Mouse (Mus musculus) regulatory T cell (primary cell): ENCODE measurements around the gene Zfp266.

Experiments
- in situ Hi-C: fragments of 300-600 bp; cut with MboI, MseI; formaldehyde crosslinking; loops from one replicate; pipeline ENCODE4 v1.15.1; 2025; ENCODE audit warnings: high pct_unique_total_duplicates

The Zfp266 gene

GRCm38 (mm10) chr9:20521306-20521957 lies at the start of gene Zfp266:
Gene Zfp266, minus strand, starts transcription at chr9:20521417.
- in situ Hi-C loops, result no loop called here

DNA sequence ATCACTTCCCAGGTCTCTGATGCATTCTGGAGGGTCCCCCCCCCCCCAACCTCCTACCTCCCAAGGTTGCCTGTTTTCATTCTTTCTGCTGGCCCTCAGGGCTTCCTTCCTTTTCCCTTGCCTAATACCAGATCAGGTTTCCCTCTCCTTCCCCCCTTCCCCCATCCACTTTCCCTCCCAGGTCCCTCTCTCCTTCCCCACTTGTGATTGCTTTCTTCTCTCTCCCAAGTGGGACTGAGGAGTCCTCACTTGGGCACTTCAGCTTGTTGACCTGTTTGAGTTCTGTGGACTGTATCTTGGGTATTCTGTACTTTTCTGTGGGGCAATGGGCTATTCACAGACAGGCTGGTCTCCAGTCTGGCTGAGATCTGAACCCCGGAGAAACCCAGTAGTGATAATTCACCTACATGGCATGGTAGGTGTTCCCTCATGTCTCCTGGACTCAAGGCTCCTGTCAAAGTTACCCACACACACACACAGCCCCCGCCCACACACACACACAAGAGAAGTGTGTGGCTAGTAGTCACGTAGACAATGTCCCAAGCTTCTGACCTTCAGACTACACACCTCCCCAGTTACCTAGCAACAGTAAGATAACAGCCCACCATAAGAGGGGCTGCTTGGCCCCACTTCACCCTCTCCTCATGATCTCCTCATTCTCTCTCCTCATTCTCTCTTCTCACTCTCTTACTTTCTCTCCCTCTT lies 44.3 kb upstream of the Zfp266 start:
- in situ Hi-C loops, result loop anchor here (25.0 kb wide), 1 partner anchor 453 kb away; no protein-coding TSS in a partner anchor

GRCm38 (mm10) chr9:20562177-20562576 lies 41.0 kb upstream of the Zfp266 start:
- in situ Hi-C loops, result loop anchor here (25.0 kb wide), 1 partner anchor 450 kb away; no protein-coding TSS in a partner anchor

DNA sequence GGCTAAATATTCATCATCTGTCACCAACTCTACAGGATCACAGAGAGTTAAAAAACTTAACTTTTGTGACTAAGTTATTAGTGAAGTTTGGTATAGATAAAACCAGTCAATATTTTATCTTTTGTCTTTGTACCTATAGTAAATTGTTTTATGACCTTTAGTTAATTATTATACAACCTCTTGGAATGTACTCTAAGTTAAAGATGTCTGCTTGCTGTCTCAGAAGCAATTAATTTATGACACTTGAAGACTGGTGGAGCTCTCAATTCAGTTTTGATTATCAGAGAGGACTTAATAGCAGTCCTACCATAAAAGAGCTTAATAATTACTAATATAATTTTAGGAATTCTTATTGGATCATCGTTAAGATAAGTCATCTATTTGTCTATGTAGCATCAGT lies 31.5 kb upstream of the Zfp266 start:
- in situ Hi-C loops, result loop anchor here (25.0 kb wide), 1 partner anchor 440 kb away; no protein-coding TSS in a partner anchor

- in situ Hi-C loops, result loop anchor here (25.0 kb wide), 1 partner anchor 440 kb away; no protein-coding TSS in a partner anchor
These were observed 30.6 kb upstream of the Zfp266 start for GRCm38 (mm10) chr9:20551781-20552275.

DNA sequence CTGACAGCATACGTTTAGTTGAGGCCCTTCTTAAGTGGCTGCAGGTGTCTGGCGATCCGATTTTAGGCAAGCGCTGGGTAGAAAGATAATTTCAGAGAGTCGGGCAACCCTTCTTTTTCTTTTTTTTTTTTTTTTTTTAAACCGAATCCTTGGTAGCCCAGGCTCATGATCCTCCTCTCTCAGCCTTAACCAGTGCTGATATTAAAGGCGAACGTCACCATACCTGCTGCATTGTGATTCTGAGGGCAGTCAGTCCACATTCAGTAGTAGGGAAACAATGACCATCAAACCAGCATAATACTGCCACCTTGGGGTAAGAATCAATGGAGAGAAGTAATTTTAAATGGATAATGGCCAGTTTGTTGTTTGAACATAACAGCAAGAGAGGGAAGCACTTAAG lies 23.9 kb upstream of the Zfp266 start:
- in situ Hi-C loops, result no loop called here

DNA sequence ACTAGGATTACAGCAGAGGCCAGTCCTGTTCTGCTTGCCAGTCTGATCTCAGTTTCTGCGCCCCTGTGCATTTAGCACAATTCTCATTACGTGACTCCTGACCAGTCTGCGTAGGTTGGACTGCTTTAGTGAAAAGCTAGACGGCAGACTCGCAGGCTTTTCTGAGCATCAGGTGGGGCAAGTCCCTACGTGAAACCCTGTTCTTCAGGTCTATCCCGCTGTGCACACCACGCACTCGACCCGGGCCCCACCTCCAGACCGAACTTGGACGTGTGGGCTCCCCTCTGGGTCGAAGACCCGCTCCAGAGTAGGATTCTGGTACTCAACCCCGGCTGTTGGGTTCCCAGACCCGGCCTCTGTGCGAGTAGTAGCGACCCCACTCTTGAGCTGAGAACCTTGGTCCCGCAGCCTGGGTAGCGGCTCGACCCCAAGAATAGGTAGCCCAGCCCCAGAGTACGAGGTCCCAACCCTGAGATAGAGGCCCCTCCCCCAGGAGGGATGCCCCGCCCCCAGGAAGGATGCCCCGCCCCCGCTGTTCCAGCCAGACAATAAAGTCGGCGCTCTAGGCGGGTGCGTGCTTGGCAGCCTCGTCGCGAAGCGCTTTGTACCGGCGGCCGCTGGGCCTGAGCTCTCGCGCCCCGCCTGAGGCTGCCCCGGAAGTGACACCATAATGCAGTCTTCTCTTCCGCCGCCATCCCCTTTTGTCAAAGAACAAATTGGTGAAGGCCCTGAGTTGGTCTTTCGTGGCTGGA lies 23.0 kb upstream of the Zfp266 start:
- in situ Hi-C loops, result no loop called here

GRCm38 (mm10) chr9:20543496-20543895 lies 22.3 kb upstream of the Zfp266 start:
- in situ Hi-C loops, result no loop called here

- in situ Hi-C loops, result no loop called here
These were observed 15.4 kb upstream of the Zfp266 start for GRCm38 (mm10) chr9:20536598-20536997.

DNA sequence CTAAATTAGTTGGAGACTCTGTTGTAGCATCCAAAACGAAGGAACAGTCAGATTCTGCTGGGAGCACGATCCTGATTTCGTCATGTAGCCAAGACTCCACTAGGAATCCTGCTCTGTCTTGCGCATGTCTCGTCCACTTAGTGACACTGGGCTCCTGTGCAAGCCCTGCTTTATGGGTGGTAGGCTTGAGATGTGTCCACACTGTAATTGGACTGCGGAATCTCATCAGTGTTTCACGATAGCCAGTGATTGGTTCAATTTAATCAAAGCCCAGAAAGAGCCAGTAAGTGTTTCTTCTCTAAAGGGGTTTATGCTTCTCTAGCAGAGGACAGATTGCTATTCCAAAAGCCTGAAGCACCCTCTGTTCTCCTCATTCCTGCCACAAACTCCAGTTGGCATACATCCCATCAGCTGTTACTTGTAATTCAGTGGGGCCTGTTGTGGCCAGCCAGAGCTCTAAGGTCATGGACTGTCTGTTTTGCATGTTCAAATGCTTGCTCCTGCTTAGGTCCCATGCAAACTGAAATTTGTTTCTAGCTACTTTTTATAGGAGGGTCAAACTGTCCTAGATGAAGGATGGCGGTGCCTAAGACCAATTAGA lies 13.2 kb upstream of the Zfp266 start:
- in situ Hi-C loops, result no loop called here

DNA sequence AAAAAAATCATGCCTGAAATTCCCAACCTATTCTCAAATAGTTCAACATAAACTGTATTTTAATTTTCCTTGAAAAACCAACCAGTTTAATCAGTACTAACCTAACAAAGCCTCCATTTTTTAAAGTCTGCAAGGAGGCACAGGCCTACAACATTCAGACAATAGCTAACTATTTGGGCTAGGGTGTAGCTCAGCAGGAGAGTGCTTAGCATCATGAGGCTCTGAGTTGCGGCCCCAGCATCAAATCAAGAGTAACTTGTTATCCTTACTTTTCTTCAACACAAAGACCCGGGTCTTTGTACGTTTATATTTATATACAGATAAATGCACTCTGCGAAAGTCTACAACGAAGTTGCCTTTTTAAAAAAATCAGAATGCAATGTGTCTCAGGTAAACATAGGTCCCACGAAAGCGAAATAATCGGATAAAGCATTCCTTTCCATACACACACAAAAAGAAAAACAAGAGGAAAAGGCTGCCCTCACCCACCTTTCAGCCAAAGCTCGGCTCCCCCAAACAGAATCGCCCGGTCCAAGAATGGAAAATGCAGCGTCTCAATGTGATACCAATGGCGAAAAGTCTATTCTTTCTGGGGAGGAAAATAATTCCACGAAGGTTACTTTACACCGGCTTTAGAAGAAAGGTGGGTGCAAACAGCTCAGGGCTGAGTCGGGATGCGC lies 546 bp downstream of the Zfp266 start:
- in situ Hi-C loops, result no loop called here

- in situ Hi-C loops, result no loop called here
These were observed 1.3 kb downstream of the Zfp266 start for GRCm38 (mm10) chr9:20519949-20520348.

GRCm38 (mm10) chr9:20518708-20519107 lies 2.5 kb downstream of the Zfp266 start:
- in situ Hi-C loops, result no loop called here

- in situ Hi-C loops, result no loop called here
These were observed 3.5 kb downstream of the Zfp266 start for GRCm38 (mm10) chr9:20517727-20518126.

GRCm38 (mm10) chr9:20514016-20514415 lies 7.2 kb downstream of the Zfp266 start:
- in situ Hi-C loops, result no loop called here

DNA sequence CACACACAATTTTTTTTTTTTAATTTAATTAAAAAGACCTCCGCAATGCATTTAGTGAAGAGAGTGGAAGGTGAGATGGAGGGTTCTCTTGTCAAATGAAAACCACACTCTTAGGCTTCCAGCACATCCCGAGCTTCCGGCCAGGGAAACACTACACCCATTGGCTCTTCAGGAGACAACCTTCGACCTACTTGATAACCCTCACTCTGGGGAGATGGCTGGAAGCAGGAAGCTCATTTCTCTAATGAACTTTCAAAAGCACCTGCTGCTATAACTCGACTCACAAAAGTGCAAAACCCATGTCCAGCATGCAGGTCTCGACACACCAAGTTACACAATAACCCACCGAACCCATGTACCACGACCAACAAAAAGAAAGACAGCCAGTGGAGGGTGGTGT lies 8.5 kb downstream of the Zfp266 start:
- in situ Hi-C loops, result no loop called here

DNA sequence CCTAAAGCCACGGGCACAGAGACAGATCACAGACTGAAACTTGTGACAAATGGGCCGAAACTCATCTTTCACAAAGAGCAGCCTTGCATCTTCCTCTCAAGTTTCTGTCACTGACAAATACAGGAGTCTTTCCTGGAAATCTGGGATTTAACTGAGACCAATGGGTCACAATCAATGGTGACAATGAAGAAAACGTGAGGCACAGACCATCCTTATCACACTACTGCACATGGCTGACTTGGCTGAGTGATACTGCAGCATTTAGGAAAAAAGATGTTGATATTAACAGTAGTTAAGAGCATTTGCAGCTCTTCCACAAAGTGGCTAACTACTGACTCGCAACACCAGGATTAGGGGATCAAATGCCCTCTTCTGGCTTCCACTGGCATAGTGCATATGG lies 9.6 kb downstream of the Zfp266 start:
- in situ Hi-C loops, result no loop called here

DNA sequence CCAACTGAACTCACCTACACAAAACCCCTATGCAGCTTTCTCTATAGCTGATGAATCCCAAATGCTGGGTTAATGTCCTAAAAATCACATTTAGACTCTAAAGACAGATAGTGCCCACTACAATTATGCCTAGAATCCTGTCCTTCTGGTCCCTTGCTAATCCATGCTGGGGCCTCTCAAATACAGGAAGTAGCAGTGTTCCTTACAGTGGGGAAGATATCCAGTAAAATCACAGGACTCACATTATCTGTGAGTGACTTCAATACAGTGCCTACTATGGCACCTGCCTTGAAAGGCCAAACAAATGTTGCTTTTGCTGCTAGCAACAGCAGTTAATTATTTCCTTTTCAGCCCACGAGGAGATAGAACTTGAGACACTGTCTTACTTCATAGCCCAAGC lies 10.9 kb downstream of the Zfp266 start:
- in situ Hi-C loops, result no loop called here

DNA sequence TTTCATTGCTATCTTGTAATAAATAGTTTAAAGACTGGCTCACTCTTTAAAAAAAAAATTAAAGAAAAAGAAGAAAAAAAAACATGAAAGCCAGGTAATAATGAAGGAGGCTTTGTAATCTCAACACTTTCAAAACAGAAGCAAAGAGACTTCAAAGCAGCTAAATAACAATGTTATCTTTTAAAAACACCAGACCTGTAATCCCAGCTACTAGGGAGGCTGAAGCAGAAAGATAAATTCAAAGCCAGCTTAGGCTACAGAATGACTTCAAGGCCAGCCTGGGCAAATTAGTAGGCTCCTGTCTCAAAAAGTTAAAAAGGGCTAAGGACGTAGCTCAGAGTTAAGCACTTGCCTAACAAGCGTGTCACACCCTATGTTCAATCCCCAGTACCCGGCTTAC lies 11.5 kb downstream of the Zfp266 start:
- in situ Hi-C loops, result no loop called here

GRCm38 (mm10) chr9:20504801-20505200 lies 16.4 kb downstream of the Zfp266 start:
- in situ Hi-C loops, result no loop called here

DNA sequence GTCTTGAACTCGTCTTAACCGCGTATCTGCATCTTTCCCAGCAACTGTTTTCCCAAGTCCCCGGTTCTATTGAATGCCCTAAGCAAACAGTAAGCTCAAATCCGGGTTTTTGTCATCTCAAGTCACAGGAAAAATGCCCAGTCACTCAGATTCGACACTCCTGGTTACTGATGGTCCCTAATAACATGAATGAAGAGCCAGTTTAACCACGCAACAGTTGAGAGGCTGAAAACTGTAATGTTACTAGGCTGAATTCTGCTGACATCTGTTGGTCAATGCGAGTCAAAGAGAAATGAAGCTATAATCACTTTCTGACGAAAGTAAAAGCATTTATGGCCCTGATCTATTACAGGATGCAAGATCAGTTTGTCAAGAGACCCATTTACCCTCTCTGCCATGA lies 27.9 kb downstream of the Zfp266 start:
- in situ Hi-C loops, result no loop called here
